Mouse (Mus musculus) C2C12 (cell line): ENCODE results near the gene Mecom.

Source experiments
- CEBPB ChIP-seq: IDR thresholded peaks from one replicate; pipeline ENCODE4 v1.6.1; 2011; ENCODE audit warnings: low read depth, mild to moderate bottlenecking, control low read depth, moderate library complexity
- CTCF ChIP-seq: IDR thresholded peaks from one replicate; pipeline ENCODE4 v1.5.1; 2011; ENCODE audit not compliant: control insufficient read depth, insufficient read depth, insufficient read length
- FOSL1 ChIP-seq: IDR thresholded peaks from one replicate; pipeline ENCODE4 v1.8.0; 2011; ENCODE audit warnings: mild to moderate bottlenecking, low read length; ENCODE audit not compliant: poor library complexity, insufficient read depth, severe bottlenecking
- MAX ChIP-seq: IDR thresholded peaks from one replicate; pipeline ENCODE4 v1.6.1; 2011; ENCODE audit warnings: mild to moderate bottlenecking, control low read depth

GRCm38 (mm10) chr3:30234018-30234417, 313.8 kb downstream of the Mecom start:
- TF ChIP-seq CTCF, result no peak
- no peak for TF ChIP-seq CEBPB
- no peak for TF ChIP-seq MAX
- no peak for TF ChIP-seq FOSL1
